Mouse (Mus musculus): ENCODE measurements around the gene Far2.
"Not testable (repeated sequence)": the region's sequence is repeated elsewhere in the genome, so short reads cannot be mapped to it uniquely, and the experiment has no call there.

Far2 gene

GRCm38 (mm10) chr6:148120703-148121102, 73.6 kb downstream of the Far2 start:
- DNase-seq: no peak

- DNase-seq: not testable (repeated sequence)
Measured at GRCm38 (mm10) chr6:148126851-148127250, 79.8 kb downstream of the Far2 start.

DNA sequence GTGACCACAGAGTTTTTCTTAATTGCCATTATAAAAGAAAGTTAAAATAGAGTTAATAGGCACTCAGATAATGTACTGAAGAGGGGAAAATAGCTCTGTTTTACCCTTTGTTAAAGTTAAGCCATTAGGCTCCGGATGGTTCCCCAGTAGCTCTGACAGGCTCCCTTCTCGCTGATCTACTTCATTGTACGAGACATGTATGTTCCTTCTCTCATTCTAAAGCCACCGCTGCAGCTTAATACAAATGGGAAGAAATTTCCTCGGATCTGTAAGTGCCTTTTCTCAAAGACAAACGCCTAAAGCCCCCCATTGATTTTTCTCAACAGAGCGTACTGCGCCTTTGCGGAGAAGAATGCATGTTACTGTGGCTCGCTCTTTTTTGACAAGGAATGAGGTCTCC, 85.3 kb downstream of the Far2 start:
- no peak for DNase-seq

DNA sequence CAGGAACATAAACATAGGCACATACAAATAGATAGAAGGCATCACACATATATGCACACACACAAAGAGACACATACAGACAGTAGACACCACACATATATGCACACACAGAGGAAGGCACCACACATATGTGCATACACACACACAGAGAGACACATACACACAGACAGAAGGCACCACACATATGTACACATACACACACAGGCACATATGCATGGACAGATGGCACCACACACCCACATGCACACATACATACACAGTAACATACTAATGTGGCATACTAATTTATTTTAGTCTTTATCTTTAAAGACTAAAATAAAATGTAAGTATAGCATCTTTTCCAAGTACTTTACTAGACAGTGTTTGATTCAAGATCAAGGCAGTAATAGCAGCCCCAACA, 86.5 kb downstream of the Far2 start:
- DNase-seq: no peak

DNA sequence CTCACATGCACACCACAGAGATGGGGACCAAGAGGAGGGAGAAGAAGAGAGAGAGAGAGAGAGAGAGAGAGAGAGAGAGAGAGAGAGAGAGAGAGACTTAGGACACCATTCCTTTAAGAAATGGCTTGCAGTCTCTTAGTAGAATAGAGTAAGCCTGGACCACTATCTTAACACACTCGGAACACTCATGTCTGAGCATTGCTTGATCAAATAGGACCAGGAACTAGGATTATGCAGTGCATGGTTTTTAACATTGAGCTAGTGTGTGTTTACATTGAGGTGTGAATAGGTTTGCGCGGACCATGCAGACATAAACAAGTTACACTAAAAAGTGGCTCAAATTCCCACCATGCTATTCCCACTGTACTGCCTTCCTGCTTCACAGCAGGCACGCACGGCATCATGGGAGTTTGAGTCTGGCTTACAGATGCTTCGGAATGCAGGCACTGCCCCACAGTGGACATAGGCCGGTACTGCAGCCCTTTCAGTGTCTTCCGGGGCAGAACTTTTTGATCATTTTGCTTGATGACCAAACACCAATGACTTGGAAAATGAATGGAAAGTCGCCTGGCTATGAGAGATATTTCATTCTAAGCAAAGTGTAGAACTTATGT, 88.8 kb downstream of the Far2 start:
- DNase-seq: peak; percentile 91

DNA sequence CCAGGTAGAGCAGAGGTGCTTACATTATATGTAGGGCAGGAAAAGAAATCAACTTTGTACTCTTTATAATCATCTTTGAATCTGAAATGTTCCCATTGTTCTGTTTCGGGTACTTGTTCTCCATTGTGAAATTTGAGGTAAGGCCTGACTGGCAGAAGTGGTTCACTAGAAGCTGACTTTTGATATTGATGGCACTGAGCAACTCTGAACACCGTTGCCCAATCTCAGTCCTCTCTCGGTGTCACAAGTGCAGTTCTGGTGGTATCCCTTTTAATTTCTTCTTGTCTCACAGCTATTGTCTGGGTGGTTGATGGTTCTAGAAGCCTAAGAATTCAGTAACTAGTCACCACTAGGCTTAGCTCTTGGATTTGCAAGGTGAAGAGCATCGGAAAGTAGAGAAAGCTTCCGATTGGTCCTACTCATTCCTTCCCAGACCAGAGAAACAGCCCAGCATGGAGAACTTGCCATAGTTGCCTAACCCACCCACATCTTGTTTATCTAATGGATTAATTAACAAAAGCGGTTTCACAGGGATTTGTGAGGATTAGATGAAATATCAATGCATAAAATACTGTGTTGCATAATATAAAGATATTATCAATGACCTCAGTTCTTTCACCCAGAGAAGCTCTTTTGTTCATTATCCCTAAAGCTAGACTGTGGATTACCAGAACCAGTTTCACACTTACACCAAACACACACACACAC, 92.4 kb downstream of the Far2 start:
- peak; percentile 37 for DNase-seq

DNA sequence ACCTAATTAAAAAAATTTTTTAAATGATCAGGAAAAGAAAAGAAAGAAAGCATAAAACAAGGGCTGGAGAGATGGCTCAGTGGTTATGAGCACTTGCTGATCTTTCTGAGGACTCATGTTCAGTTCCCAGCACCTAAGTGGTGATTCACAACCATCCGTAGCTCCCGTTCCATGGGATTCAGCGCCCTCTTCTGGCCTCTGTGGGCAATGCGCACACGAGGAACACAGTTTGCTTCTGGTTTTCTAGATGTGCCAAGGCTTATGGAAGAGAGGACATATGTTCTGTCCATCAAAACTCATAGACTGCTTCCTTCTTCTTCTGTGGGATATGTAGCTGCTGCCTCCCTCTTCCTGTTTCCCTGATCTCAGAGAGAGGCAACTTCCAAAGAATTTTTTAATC, 94.8 kb downstream of the Far2 start:
- no peak for DNase-seq

GRCm38 (mm10) chr6:148142421-148142820, 95.4 kb downstream of the Far2 start:
- no peak for DNase-seq

DNA sequence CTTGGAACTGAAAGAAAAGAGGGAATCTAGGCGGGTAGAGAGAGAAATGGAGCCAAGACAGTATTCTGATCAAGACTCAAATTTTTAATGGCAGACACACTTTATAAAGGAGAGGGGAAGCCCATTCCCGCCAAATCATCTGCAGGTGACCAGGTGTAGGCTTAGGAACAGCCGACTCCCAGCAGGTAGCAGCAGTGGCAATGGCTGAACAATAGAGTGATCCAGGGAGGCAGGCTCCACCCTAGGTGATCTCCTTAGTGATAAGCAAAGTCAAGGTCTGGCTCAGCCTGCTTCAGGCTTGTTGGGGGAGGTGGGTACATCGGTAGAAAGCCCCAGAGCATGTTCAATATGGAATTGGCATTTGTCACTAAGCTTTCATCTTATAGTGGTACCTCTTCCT, 105.2 kb downstream of the Far2 start:
- peak; percentile 60 for DNase-seq

GRCm38 (mm10) chr6:148172904-148173303, 125.8 kb downstream of the Far2 start:
- no peak for DNase-seq

GRCm38 (mm10) chr6:148185694-148186093, 138.6 kb downstream of the Far2 start:
- no peak for DNase-seq

GRCm38 (mm10) chr6:148193972-148194701, 147.1 kb downstream of the Far2 start:
- DNase-seq: peak; percentile 52

GRCm38 (mm10) chr6:148199177-148199576, 152.1 kb downstream of the Far2 start:
- peak; percentile 19 for DNase-seq

DNA sequence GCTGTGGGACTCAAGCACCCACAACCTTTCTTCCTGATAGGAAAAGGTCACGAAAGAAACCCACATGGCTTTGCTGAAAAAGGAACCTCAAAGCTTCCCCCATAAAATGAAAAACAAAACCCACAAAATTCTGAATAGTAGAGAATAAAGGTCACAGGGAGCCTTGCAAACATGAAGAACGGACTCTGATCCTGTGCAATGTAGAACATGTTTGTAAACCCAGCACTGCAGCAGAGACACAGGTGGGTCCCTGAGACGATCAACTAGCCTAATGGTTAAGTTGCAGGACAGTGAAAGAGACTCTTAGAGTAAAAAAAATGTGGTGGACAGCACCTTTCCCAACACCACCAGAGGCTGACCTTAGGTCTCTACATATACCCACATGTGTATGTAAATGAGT, 152.7 kb downstream of the Far2 start:
- DNase-seq: no peak

DNA sequence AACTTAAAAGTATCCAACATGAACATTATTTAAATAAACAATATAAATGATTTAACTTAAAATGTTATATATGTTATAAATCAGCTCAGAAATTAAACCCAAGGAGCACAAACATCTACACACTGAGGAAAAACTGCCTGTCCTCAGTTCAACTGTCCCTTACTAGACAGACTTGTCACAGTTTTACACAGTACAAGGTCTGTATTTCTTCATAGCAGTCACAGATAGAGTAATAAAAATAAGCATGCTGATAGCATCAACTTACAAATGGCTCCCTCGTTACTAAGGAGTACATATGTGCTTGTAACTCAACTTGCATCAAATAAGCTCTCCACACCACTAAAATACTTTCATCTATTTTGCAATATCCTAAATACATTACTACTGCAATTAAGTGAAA, 158.1 kb downstream of the Far2 start:
- no peak for DNase-seq

DNA sequence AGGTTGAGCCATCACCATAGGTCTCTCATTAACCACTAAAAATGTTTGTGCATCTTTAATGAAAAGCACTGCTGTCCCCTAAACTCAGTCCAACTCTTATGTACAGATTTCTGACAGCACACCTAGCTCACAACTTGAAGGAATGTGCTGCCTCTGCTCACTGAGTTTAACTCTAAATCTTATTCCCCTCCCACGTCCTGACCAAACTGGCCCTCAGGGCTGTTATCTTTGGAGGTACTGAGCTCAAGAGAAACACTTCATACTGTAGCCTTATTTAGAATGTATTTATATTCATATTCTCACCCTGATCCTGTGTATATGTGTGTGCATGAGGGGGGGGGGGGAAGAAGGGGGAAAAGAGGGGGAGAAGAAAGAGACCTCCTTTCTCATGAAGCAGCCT, 160.5 kb downstream of the Far2 start:
- peak; percentile 46 for DNase-seq

DNA sequence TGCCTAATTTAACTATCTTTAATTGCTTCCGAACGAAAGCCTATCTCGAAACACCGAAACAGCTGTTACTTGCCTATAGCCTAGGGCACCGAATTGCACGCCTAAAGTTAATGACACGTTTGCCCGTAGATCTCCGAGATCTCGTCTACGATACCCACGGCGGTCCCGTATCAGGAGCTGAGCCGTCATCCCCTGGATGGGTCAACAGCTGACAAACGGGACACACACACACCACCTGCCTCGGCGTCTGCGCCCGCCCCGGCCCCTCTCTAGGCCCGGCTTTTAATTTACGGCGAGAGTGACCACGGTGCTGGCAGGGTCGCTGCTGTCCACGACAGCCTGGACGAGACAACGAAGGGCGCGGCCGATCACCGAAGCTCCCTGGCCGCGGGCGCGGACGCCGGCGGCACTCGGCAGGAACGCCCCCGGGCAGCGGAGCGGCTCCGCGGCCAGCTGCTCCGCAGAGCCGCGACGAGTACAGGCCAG, 164.4 kb downstream of the Far2 start:
- no peak for DNase-seq

GRCm38 (mm10) chr6:148211897-148212680, 165.0 kb downstream of the Far2 start, which contains the start of gene Ergic2:
Ergic2 (minus strand) TSS chr6:148212374.
- peak; percentile 100 for DNase-seq

DNA sequence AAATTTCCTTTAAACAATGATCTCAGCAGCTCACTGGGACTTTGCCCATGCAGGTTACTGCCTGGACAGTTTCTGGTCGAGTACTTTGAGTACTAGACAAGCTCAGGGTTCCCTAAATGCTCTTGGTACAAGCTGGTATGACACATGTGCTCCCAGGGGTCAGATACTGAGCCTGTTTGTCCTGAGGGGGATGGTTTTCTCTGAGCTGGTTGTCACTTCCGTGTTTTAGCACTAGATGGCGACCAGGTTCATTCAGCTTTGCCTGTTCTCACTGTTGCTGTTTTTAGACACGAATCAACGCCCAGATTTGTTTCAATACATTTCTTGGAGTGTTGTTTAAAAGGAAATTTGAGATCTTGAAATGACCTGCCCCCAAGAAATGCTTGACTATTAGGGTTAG, 167.7 kb downstream of the Far2 start:
- DNase-seq: peak; percentile 82

- peak; percentile 72 for DNase-seq
Measured at GRCm38 (mm10) chr6:148216752-148217151, 169.7 kb downstream of the Far2 start.

DNA sequence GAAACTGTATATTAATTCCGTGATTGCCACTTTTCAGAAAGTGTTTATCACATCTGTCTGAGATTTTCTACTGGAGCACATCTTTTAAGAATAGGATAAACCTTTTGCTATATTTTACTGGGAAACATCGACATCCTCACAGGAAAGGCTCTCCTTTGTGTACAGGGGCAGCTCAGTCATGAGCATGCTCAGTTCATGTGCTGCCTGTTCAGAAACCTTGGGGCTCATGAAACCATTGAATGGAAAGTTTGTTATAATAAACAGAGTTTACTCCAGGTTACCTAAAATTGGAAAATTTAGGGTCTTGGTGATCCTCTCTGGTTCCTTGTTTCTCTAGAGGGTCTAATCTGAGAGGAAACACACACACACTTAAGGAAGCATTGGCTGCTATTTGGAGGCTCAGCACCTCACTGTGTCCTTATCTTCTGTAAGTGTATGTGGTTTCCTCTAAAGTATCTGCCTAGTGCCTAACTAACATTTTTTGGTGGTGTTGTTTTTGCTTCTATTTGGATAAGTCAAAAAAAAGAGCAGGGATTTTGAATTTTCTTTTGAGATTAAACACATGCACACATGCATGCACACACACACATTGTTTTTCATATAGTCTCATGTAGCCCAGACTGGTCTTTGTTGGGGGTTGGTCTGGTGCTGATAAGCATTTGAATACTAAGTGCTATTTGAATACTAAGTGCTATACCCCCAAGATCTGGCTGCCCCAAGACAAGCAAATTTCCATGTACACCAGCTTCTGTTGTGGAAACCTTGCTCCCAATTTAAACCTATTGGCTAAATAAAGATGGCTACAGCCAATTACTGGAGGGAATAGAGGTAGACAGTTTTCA, 171.4 kb downstream of the Far2 start:
- peak; percentile 56 for DNase-seq

GRCm38 (mm10) chr6:148222686-148223085, 175.6 kb downstream of the Far2 start:
- DNase-seq: peak; percentile 60
